Mouse (Mus musculus) R1 (cell line): ENCODE measurements around the gene Traf5.

Source experiments
- DNase-seq: peaks from one replicate; pipeline ENCODE4 v3.0.0-alpha.2; 2018; ENCODE audit warnings: low read depth, low spot score

The Traf5 gene

GRCm38 (mm10) chr1:191974509-191975405, 117.6 kb downstream of the Traf5 start:
- no peak for DNase-seq

GRCm38 (mm10) chr1:191969939-191970338, 122.4 kb downstream of the Traf5 start:
- DNase-seq = no peak

- peak; percentile 89 for DNase-seq
These were observed 127.4 kb downstream of the Traf5 start for GRCm38 (mm10) chr1:191964773-191965481.

- DNase-seq = peak; percentile 93
These were observed 128.2 kb downstream of the Traf5 start for GRCm38 (mm10) chr1:191963948-191964772.

GRCm38 (mm10) chr1:191963413-191963812, 128.9 kb downstream of the Traf5 start:
- no peak for DNase-seq

- no peak for DNase-seq
These were observed 131.4 kb downstream of the Traf5 start for GRCm38 (mm10) chr1:191960946-191961345.

GRCm38 (mm10) chr1:191957321-191957720, 135.0 kb downstream of the Traf5 start:
- no peak for DNase-seq

GRCm38 (mm10) chr1:191956871-191957270, 135.5 kb downstream of the Traf5 start:
- no peak for DNase-seq

GRCm38 (mm10) chr1:191956261-191956660, 136.1 kb downstream of the Traf5 start:
- no peak for DNase-seq

GRCm38 (mm10) chr1:191955101-191955500, 137.3 kb downstream of the Traf5 start:
- DNase-seq = peak; percentile 21

GRCm38 (mm10) chr1:191952733-191953335, 139.5 kb downstream of the Traf5 start:
- DNase-seq = no peak

- no peak for DNase-seq
These were observed 141.7 kb downstream of the Traf5 start for GRCm38 (mm10) chr1:191950611-191951010.

GRCm38 (mm10) chr1:191948600-191948999, 143.8 kb downstream of the Traf5 start:
- no peak for DNase-seq

- DNase-seq = peak; percentile 68
These were observed 144.6 kb downstream of the Traf5 start for GRCm38 (mm10) chr1:191947796-191948195.
